Mouse (Mus musculus): Measurements from ENCODE around the gene Tmem88.

Gene Tmem88

DNA sequence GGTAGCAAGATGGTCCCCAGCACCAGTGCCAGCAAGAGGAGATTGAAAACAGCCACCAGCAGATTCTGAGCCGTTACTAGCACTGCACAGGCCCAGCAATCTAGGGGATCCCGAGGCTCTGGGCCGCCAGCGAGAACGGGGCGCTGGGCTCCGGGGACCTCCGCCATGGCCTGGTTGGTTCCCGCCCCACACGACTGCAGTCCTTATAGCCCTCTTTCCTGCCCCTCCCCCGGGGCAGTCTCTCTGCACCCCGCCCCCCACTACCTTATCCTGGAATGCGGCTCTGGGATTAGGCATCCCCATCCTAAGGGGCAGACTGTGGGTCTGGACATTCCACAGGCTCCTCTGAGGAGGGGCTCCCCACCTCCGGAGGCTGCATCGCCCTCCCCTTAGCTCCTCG, at the start of gene Tmem88:
Gene Tmem88 (minus strand): TSS at position 176 of the 400 bp plus-strand sequence.
- DNase-seq: peak; percentile 39 to 50

- DNase-seq: no peak
Observed at GRCm38 (mm10) chr11:69447299-69447698, 49.3 kb upstream of the Tmem88 start.

GRCm38 (mm10) chr11:69443328-69443727, 45.3 kb upstream of the Tmem88 start:
- no peak for DNase-seq

GRCm38 (mm10) chr11:69437291-69437690, 39.3 kb upstream of the Tmem88 start:
- DNase-seq: no peak

- DNase-seq: no peak
Observed at GRCm38 (mm10) chr11:69433189-69433588, 35.2 kb upstream of the Tmem88 start.

- no peak for DNase-seq
Observed at GRCm38 (mm10) chr11:69432640-69432982, 34.6 kb upstream of the Tmem88 start.

GRCm38 (mm10) chr11:69431829-69432639, 34.0 kb upstream of the Tmem88 start:
- peak; percentile 83 to 89 for DNase-seq

- no peak for DNase-seq
Observed at GRCm38 (mm10) chr11:69430631-69431030, 32.6 kb upstream of the Tmem88 start.

DNA sequence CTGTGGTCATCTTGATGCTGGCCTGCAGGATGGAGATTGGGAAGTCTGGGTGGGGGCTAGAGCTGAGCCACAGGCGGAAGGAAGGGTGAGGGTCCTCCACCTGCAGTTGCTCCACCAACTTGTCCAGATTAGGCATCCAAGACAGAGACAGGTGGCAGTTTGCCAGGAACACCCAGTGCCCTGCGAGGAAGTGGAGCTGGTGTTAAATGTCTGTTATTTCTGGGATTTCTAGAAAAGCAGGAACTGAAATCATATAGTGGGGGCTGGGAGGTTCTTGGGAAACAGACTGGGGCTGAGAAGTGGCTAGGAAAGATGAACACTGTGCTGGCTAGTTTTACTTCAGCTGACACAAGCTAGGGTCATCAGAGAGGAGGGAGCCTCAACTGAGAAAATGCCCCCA, 31.3 kb upstream of the Tmem88 start:
- peak in 1 of 2 experiments; percentile 15 for DNase-seq

DNA sequence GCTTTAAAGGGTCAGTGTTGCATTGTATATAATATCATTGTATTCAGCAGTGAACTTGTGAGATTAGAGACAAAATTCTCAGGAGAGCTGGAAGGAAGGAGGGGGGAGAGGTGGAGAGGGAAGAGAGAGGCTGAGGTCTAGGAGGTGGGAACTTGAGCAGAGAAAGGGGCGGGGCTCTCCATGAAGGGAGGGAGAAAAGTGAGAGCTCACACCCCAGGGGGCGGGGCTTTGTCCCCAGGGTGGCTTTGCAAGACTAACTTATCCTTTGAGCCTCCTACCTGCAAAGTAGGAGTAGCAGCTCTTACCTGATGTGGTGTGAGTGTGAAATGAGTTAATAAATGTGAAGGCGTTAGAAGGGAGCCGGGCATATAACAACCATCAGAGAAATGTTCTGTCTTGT, 30.7 kb upstream of the Tmem88 start:
- DNase-seq: peak in 1 of 2 experiments; percentile 21

DNA sequence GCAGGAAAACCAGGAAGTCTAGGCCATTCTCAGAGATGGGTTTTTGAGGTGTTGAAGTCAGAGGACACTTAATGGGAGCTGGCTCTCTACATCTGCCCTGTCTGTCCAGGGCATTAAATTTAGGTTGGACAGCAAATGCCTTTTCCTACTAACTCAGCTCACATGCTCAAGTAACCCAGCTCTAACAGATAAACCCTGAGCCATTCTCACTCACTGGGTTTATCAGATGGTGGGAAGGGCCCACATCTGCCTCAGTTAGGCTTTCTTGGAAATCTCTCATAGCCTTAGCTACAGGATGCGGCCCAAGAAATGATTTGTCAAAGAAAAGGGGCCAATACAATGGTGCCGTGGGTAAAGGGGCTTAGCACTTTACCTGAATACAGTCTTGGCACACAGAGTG, 28.2 kb upstream of the Tmem88 start:
- no peak for DNase-seq

DNA sequence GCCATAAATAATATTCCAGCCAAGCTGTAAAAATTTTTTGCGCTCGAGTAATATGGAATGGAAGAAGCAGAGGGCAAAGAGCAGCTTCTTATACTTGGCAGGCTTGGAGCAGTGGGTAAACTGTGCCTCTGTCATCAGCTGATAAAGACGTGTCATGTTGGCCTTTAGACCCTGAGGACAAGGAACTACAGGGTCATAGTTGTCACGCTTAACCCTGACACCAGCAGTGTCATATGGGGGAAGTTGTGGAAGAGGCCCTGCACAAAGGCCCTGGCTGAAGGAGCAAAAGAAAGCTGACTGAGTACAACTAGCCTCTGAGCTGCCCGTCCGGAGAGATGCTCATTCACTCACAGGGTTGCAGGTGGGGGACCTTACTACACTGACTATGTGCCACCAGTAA, 25.9 kb upstream of the Tmem88 start:
- no peak for DNase-seq

GRCm38 (mm10) chr11:69422842-69423241, 24.8 kb upstream of the Tmem88 start:
- DNase-seq: no peak

GRCm38 (mm10) chr11:69421131-69421977, 23.3 kb upstream of the Tmem88 start:
- DNase-seq: no peak

DNA sequence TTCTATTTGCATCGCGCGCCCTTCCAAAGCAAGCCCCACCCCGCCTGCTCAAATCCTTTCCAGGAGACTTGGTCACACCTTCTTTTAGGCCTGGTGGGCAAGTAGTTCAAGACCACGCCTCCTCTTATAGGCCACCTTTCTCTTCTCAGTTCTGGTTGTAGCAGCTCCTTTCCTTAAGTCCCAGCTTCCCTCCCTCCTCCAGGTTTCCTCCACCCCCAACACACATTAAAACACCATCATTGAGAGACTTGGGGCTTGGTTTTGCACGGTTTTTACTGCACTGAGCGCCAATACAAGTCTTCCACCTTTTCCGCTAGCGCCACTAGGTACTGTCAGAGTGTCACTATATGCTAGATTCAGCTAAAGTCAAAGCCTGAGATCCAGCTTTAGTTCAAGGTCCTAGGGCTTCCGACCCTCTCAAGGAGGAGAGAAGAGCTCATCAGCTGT, 22.5 kb upstream of the Tmem88 start:
- no peak for DNase-seq

GRCm38 (mm10) chr11:69419813-69420553, 21.9 kb upstream of the Tmem88 start:
- DNase-seq: peak in 1 of 2 experiments; percentile 51

DNA sequence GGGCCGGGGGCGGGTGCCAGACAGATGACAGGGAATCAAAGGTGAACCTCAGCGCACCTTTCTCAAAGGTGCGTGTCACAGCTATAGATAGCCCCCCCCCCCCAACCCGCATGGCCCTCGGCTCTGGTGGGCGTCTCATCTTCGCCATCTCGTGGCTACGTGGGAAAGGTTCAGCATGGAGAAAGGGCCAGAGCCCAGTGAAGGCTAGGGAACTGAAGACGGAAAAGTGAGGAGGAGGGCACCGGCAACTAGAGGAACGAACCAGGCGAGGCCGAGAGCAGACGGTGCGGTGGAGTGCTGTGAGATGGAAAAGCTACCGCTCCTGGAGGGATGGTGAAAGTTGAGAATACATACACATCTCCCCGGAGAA, 21.4 kb upstream of the Tmem88 start:
- peak in 1 of 2 experiments; percentile 49 for DNase-seq

GRCm38 (mm10) chr11:69418481-69419442, 20.7 kb upstream of the Tmem88 start:
- peak; percentile 89 to 97 for DNase-seq

- DNase-seq: peak; percentile 95 to 96
Observed at GRCm38 (mm10) chr11:69417449-69418384, 19.7 kb upstream of the Tmem88 start.

DNA sequence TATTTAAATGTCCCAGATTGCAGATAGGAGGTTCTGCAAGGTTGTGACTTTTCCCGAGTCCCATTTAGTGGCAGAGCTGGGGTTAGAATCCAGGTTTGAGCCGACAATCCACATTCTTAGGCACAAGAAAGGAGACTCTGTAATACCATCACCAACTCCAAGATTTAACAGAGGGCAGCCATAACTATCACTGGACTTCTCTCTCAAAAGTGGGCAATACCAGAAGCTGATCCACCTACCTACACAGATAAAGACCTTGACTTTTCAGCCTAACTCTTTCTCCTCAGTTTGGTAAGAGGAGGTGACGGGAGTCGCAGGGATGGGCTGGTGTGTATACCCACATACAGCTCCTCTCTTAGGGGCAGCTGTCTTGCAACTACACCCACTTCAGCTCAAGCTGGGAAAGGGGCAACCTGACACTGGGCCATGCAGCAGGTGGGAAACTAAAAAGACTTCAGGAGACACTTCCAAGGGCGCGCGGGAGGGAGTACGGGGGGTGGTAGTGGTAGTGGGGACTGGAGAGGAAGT, 19.0 kb upstream of the Tmem88 start:
- DNase-seq: no peak

GRCm38 (mm10) chr11:69416509-69416908, 18.5 kb upstream of the Tmem88 start:
- DNase-seq: no peak
